Mouse (Mus musculus) G1E (cell line): ENCODE measurements around the gene Ilf3. TPM values are rescaled to one million over a fixed set of nuclear protein-coding genes. Genes with fewer than 3 reads are reported as not detected.
A peak's percentile ranks its signal among the peaks of the same experiment; 100 is the strongest.

Experiments used
- ATAC-seq: 2 replicates; pipeline ENCODE4 v1.8.0; 2016; ENCODE audit warnings: mild to moderate bottlenecking; ENCODE audit not compliant: insufficient number of reproducible peaks, poor library complexity, low FRiP score, severe bottlenecking; ENCODE audit errors: extremely low read depth
- DNase-seq: peaks from one replicate; pipeline ENCODE4 v3.0.0; 2012; ENCODE audit warnings: low spot score
- H3K27me3 ChIP-seq: 2 replicates; pipeline ENCODE4 v1.6.1; 2012; ENCODE audit warnings: mild to moderate bottlenecking, low read length, inconsistent platforms; ENCODE audit not compliant: insufficient read depth
- H3K36me3 ChIP-seq: replicated peaks from 2 replicates; pipeline ENCODE3; 2012; ENCODE audit warnings: mild to moderate bottlenecking, inconsistent platforms
- H3K4me1 ChIP-seq: 2 replicates; pipeline ENCODE4 v1.6.1; 2012; ENCODE audit warnings: low read depth, low read length, inconsistent platforms, mixed read lengths; ENCODE audit not compliant: insufficient read depth
- H3K4me3 ChIP-seq: 2 replicates; pipeline ENCODE4 v1.5.1; 2012; ENCODE audit warnings: low read depth, mild to moderate bottlenecking, inconsistent platforms, low read length, moderate library complexity, mixed read lengths
- H3K9me3 ChIP-seq: replicated peaks from 2 replicates; pipeline ENCODE4 v1.6.1; 2012; ENCODE audit warnings: inconsistent platforms
- CTCF ChIP-seq: IDR thresholded peaks from 2 replicates; pipeline ENCODE4 v1.5.1; 2012; ENCODE audit warnings: low read depth, low read length, inconsistent platforms, mixed read lengths
- GATA1 ChIP-seq: IDR thresholded peaks from 2 replicates; pipeline ENCODE4 v1.6.1; 2012; ENCODE audit warnings: borderline replicate concordance, low read length, inconsistent platforms, mixed read lengths
- GATA2 ChIP-seq: IDR thresholded peaks from 2 replicates; pipeline ENCODE4 v1.6.1; 2012; ENCODE audit warnings: low read depth, low read length, inconsistent platforms, borderline replicate concordance
- POLR2AphosphoS5 ChIP-seq: IDR thresholded peaks from 2 replicates; pipeline ENCODE4 v1.6.1; 2012; ENCODE audit warnings: low read depth, low read length, inconsistent platforms; ENCODE audit not compliant: insufficient replicate concordance
- TAL1 ChIP-seq: conservative IDR thresholded peaks from 2 replicates; pipeline ENCODE4 v1.6.1; 2012; ENCODE audit warnings: low read depth, low read length, inconsistent platforms, mixed read lengths
- polyA plus RNA-seq: library from polyadenylated mRNA; stranded (reverse); fragments of >175 nt; gene quantifications from 2 replicates; pipeline ENCODE4 v1.2.3, GENCODE M21; 2012
- total RNA-seq, 2 experiments: library from RNA; stranded (forward) in 1 of 2; stranded (reverse) in 1 of 2; fragments of 200-1000 nt in 1 of 2; fragments of >200 nt in 1 of 2; fragmentation: Nextera tagmentation in 1 of 2; gene quantifications; 2 replicates each; pipeline ENCODE4 v1.2.3; 2014 to 2017

Ilf3 gene
- total and polyA plus RNA-seq, 3 experiments, result 81.3 to 123 (median 94.1) TPM

GRCm38 (mm10) chr9:21369080-21369479, 1.4 kb downstream of the Ilf3 start:
- H3K27me3 ChIP-seq, result peaks cover 8% of the 10 kb centered on the region
- peak overlapping the region; percentile 98; the same call in 1 of the 2 replicates for H3K4me3 ChIP-seq
- H3K36me3 ChIP-seq, result peaks cover 44% of the 10 kb centered on the region
- H3K4me1 ChIP-seq, result peaks cover 49% of the 10 kb centered on the region
- TF ChIP-seq POLR2AphosphoS5, result no peak
- no peak for TF ChIP-seq GATA2
- no peak for TF ChIP-seq TAL1
- no peak for TF ChIP-seq GATA1
- no peak for TF ChIP-seq CTCF
- ATAC-seq (no peak), DNase-seq (no peak)
- H3K9me3 ChIP-seq, result no peaks in the 10 kb centered on the region

- Histone ChIP-seq H3K27me3 (no peaks in the 10 kb centered on the region), H3K9me3 (no peaks in the 10 kb centered on the region), H3K36me3 (peaks cover 60% of the 10 kb centered on the region), H3K4me3 (no peak overlapping the region), H3K4me1 (peaks cover 58% of the 10 kb centered on the region)
- DNase-seq (no peak), ATAC-seq (no peak)
- TF ChIP-seq POLR2AphosphoS5 (no peak), GATA1 (no peak), GATA2 (no peak), TAL1 (no peak), CTCF (no peak)
Measured at GRCm38 (mm10) chr9:21370876-21371275, 3.2 kb downstream of the Ilf3 start.

- H3K4me3 ChIP-seq, result no peak overlapping the region
- TF ChIP-seq GATA2 (no peak), POLR2AphosphoS5 (no peak), GATA1 (no peak), TAL1 (no peak), CTCF (no peak)
Measured at GRCm38 (mm10) chr9:21372508-21372907, 4.8 kb downstream of the Ilf3 start.

GRCm38 (mm10) chr9:21379195-21379594, 11.5 kb downstream of the Ilf3 start:
- no peak for TF ChIP-seq GATA2
- no peak for TF ChIP-seq CTCF
- no peak for TF ChIP-seq GATA1
- TF ChIP-seq TAL1, result no peak
- no peak for TF ChIP-seq POLR2AphosphoS5
- no peaks in the 10 kb centered on the region for H3K9me3 ChIP-seq
- peaks cover 75% of the 10 kb centered on the region for H3K4me1 ChIP-seq
- ATAC-seq, result no peak
- no peaks in the 10 kb centered on the region for H3K27me3 ChIP-seq
- peaks cover 89% of the 10 kb centered on the region for H3K36me3 ChIP-seq
- no peak for DNase-seq
- no peak overlapping the region for H3K4me3 ChIP-seq

More at GRCm38 (mm10) chr9:21372508-21372907, 4.8 kb downstream of the Ilf3 start:
- DNase-seq, result no peak
- peaks cover 57% of the 10 kb centered on the region for H3K4me1 ChIP-seq
- H3K27me3 ChIP-seq, result no peaks in the 10 kb centered on the region
- ATAC-seq, result no peak
- no peaks in the 10 kb centered on the region for H3K9me3 ChIP-seq
- H3K36me3 ChIP-seq, result peaks cover 75% of the 10 kb centered on the region

- no peaks in the 10 kb centered on the region for H3K9me3 ChIP-seq
- H3K4me1 ChIP-seq, result peaks cover 79% of the 10 kb centered on the region
- no peak for DNase-seq
- no peaks in the 10 kb centered on the region for H3K27me3 ChIP-seq
- no peak for ATAC-seq
- peaks cover 89% of the 10 kb centered on the region for H3K36me3 ChIP-seq
- H3K4me3 ChIP-seq, result no peak overlapping the region
- TF ChIP-seq GATA2 (no peak), CTCF (no peak), POLR2AphosphoS5 (no peak), TAL1 (no peak), GATA1 (no peak)
Measured at GRCm38 (mm10) chr9:21380868-21381267, 13.2 kb downstream of the Ilf3 start.

- H3K4me1 ChIP-seq, result peaks cover 56% of the 10 kb centered on the region
- H3K9me3 ChIP-seq, result no peaks in the 10 kb centered on the region
- no peak for TF ChIP-seq POLR2AphosphoS5
- no peaks in the 10 kb centered on the region for H3K27me3 ChIP-seq
- DNase-seq (no peak), ATAC-seq (peak; percentile 54)
- H3K36me3 ChIP-seq, result peaks cover 90% of the 10 kb centered on the region
- no peak overlapping the region; the same call in 1 of the 2 replicates for H3K4me3 ChIP-seq
Measured at GRCm38 (mm10) chr9:21383966-21384365, 16.3 kb downstream of the Ilf3 start.

- Histone ChIP-seq H3K27me3 (no peaks in the 10 kb centered on the region), H3K36me3 (peaks cover 99% of the 10 kb centered on the region), H3K4me3 (no peak overlapping the region), H3K9me3 (no peaks in the 10 kb centered on the region), H3K4me1 (no peaks in the 10 kb centered on the region)
- TF ChIP-seq TAL1 (no peak), CTCF (no peak), GATA2 (no peak), POLR2AphosphoS5 (no peak), GATA1 (no peak)
- DNase-seq, result no peak
- ATAC-seq, result no peak
Measured at GRCm38 (mm10) chr9:21392646-21393175, 25.0 kb downstream of the Ilf3 start.

- H3K4me3 ChIP-seq, result no peak overlapping the region
- ATAC-seq (no peak), DNase-seq (no peak)
- H3K36me3 ChIP-seq, result peaks cover 99% of the 10 kb centered on the region
- TF ChIP-seq CTCF (no peak), TAL1 (no peak), POLR2AphosphoS5 (no peak), GATA2 (no peak), GATA1 (no peak)
- H3K27me3 ChIP-seq, result no peaks in the 10 kb centered on the region
- H3K9me3 ChIP-seq, result no peaks in the 10 kb centered on the region
- no peaks in the 10 kb centered on the region for H3K4me1 ChIP-seq
Measured at GRCm38 (mm10) chr9:21395692-21396091, 28.0 kb downstream of the Ilf3 start.
